In the genomic region with DNA sequence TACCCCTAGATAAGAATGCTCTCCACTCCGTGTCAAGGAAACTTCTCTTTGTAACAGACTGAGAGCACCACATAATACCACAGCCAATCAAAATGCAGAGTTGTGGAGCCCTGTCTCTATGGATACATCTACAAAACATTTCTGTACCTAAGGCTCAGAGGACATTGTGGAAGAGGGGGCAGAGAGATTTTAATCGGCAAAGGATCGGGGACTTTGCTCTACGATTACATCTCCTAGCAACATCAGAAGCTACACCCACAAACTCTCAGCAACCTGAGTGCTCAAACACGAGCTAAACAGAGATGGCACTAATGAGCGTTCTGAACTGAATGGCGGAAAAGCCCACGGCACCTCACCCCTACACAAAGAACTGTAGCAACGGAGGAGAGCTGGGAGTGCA, we compare ENCODE assay signal across 23 mouse cellular contexts.
"Had no signal": no experiment of that assay in that cellular context is flagged by ENCODE, and none has a peak within 500 bp of the region (broad histone marks: within the 10 kb centered on the region; RNA-seq: fewer than 3 reads in every experiment).

No protein-coding gene starts in this region.

- H3K4me3 ChIP-seq: limb, embryonic 10.5 days; limb, embryonic 13.5 days; liver, embryonic 12.5 days; liver, embryonic 15.5 days; lung, embryonic 15.5 days; megakaryocyte, embryonic 14.5 days; midbrain, embryonic 10.5 days; midbrain, embryonic 13.5 days; myocyte; neural tube, embryonic 13.5 days had no signal

- H3K27me3 ChIP-seq: limb, embryonic 13.5 days; liver, embryonic 15.5 days; lung, embryonic 15.5 days; megakaryocyte, embryonic 14.5 days; midbrain, embryonic 13.5 days; neural tube, embryonic 13.5 days had no signal

- ATAC-seq: liver, embryonic 12.5 days; midbrain, embryonic 13.5 days; midbrain, embryonic 16.5 days had no signal

- H3K9ac ChIP-seq: limb, embryonic 13.5 days; liver, embryonic 12.5 days; liver, embryonic 15.5 days; lung, embryonic 15.5 days; midbrain, embryonic 13.5 days; neural tube, embryonic 13.5 days had no signal

- H3K36me3 ChIP-seq: limb, embryonic 10.5 days; limb, embryonic 13.5 days; liver, embryonic 12.5 days; liver, embryonic 15.5 days; lung, embryonic 15.5 days; midbrain, embryonic 10.5 days; midbrain, embryonic 13.5 days; neural tube, embryonic 13.5 days had no signal

- DNase-seq: kidney, adult 9 months; kidney, postnatal 14 days; kidney, postnatal 4 days; liver; lung, adult 18-20 months; lung, postnatal 10 days; lung, postnatal 36 days; retina, postnatal 1 day; right cerebral cortex, postnatal 25 days; thymus, adult 18-20 months; thymus, postnatal 14 days; thymus, postnatal 4 days had no signal

- H3K9me3 ChIP-seq: limb, embryonic 10.5 days; limb, embryonic 13.5 days; liver, embryonic 12.5 days; liver, embryonic 15.5 days; lung, embryonic 15.5 days; midbrain, embryonic 13.5 days had no signal

- H3K4me1 ChIP-seq: lung, embryonic 15.5 days had no signal

- H3K27ac ChIP-seq: limb, embryonic 10.5 days; limb, embryonic 13.5 days; liver, embryonic 12.5 days; liver, embryonic 15.5 days; lung, embryonic 15.5 days; midbrain, embryonic 10.5 days; midbrain, embryonic 13.5 days; neural tube, embryonic 13.5 days had no signal

- H3K4me2 ChIP-seq: limb, embryonic 13.5 days; liver, embryonic 12.5 days; liver, embryonic 15.5 days; lung, embryonic 15.5 days; midbrain, embryonic 13.5 days; neural tube, embryonic 13.5 days had no signal
